Mouse (Mus musculus): ENCODE results near the gene Tesc. TPM values are rescaled to one million over a fixed set of nuclear protein-coding genes. Genes with fewer than 3 reads are reported as not detected.

Gene Tesc
- total and polyA plus RNA-seq, 3 experiments, result 0.34 to 0.80 TPM; not detected in 1

GRCm38 (mm10) chr5:118002059-118002458 lies 25.5 kb upstream of the Tesc start (continued):
- TF ChIP-seq ZNF384 (IDR thresholded peaks at IDR 0.05; ENCODE audit: low read depth, low read length) (no peak), USF2 (conservative IDR thresholded peaks at IDR 0.05; ENCODE audit: low read depth, low read length) (no peak), ELF1 (IDR thresholded peaks at IDR 0.05; ENCODE audit: low read depth, low read length) (no peak), MAZ (IDR thresholded peaks at IDR 0.05; ENCODE audit: low read depth, low read length) (no peak), ZMIZ1 (IDR thresholded peaks at IDR 0.05; ENCODE audit: low read depth, low read length) (0 out of 2 replicates have a peak, but pooled peaks have one; percentile 54), EP300 (IDR thresholded peaks at IDR 0.05; ENCODE audit: low read length) (no peak), POLR2A (IDR thresholded peaks at IDR 0.05; ENCODE audit: low read depth, low read length) (no peak), KAT2A (IDR thresholded peaks at IDR 0.05; ENCODE audit: insufficient replicate concordance, low read length) (no peak), USF1 (IDR thresholded peaks at IDR 0.05; ENCODE audit: low read depth, low read length) (no peak), JUND (conservative IDR thresholded peaks at IDR 0.05; ENCODE audit: low read depth, low read length) (no peak), PAX5 (IDR thresholded peaks at IDR 0.05; ENCODE audit: low read length) (no peak), HCFC1 (IDR thresholded peaks at IDR 0.05; ENCODE audit: low read depth, low read length) (no peak), CTCF (conservative IDR thresholded peaks at IDR 0.05 in 1 of 2, IDR thresholded peaks at IDR 0.05 in 1 of 2; ENCODE audit: low read depth in 2 of 2, low read length in 2 of 2) (peak; percentile 79 to 85), SIN3A (IDR thresholded peaks at IDR 0.05; ENCODE audit: low read length) (0 out of 2 replicates have a peak, but pooled peaks have one; percentile 32), RCOR1 (conservative IDR thresholded peaks at IDR 0.05; ENCODE audit: low read depth, low read length) (no peak), NELFE (IDR thresholded peaks at IDR 0.05; ENCODE audit: low read depth, low read length) (no peak; the same call in 1 of the 2 replicates), SMC3 (IDR thresholded peaks at IDR 0.05; ENCODE audit: low read depth, low read length) (peak; percentile 75)

- no peaks in the 10 kb centered on the region for H3K9me3 ChIP-seq (replicated peaks; ENCODE audit: low read length)
- H3K27me3 ChIP-seq (replicated peaks), result no peaks in the 10 kb centered on the region
- peak; percentile 59 for DNase-seq (ENCODE audit: extremely low read depth)
- H3K4me1 ChIP-seq (ENCODE audit: control insufficient read depth in 1 of 2, insufficient read depth in 2 of 2), result no peaks in the 10 kb centered on the region
- H3K4me3 ChIP-seq (replicated peaks in 1 of 3; ENCODE audit: low read depth in 2 of 3, low read length in 2 of 3, poor library complexity in 1 of 3), result no peak overlapping the region
- in situ Hi-C loops (cut with MboI; ENCODE audit: low pct_ligation_motif_present, low pct_unique_long_range_greater_than_20kb, low sequenced_read_pairs), result loop anchor here (5.0 kb wide), 1 partner anchor 73 kb away; no protein-coding TSS in a partner anchor
- H3K4me2 ChIP-seq (ENCODE audit: insufficient read depth, low read depth, poor library complexity, severe bottlenecking), result no peak overlapping the region
- no peak overlapping the region for H3K27ac ChIP-seq (ENCODE audit: insufficient read depth, low read depth)
- H3K9ac ChIP-seq (ENCODE audit: insufficient read depth, low read depth), result no peak overlapping the region
- H3K79me2 ChIP-seq (replicated peaks; ENCODE audit: control insufficient read depth, extremely low read depth, insufficient read depth, poor library complexity, severe bottlenecking), result no peaks in the 10 kb centered on the region
- dilution Hi-C loops (cut with MboI; ENCODE audit: extremely low pct_ligation_motif_present, extremely low pct_unique_long_range_greater_than_20kb, low sequenced_read_pairs), result no loop called here
- TF ChIP-seq CHD2 (IDR thresholded peaks at IDR 0.05; ENCODE audit: low read length) (no peak), CTCF (conservative IDR thresholded peaks at IDR 0.05 in 1 of 2, IDR thresholded peaks at IDR 0.05 in 1 of 2; ENCODE audit: low read depth in 2 of 2, low read length in 2 of 2) (peak; percentile 67 to 82), NELFE (IDR thresholded peaks at IDR 0.05; ENCODE audit: low read depth, low read length) (no peak), SIN3A (IDR thresholded peaks at IDR 0.05; ENCODE audit: low read length) (no peak), MEF2A (IDR thresholded peaks at IDR 0.05; ENCODE audit: borderline replicate concordance, low read depth, low read length) (no peak), ZC3H11A (IDR thresholded peaks at IDR 0.05; ENCODE audit: low read depth, low read length) (peak; percentile 36; the same call in 1 of the 2 replicates), MAFK (IDR thresholded peaks at IDR 0.05; ENCODE audit: insufficient replicate concordance, low read length) (no peak), CHD1 (IDR thresholded peaks at IDR 0.05; ENCODE audit: low read depth, low read length) (no peak), TCF12 (IDR thresholded peaks at IDR 0.05; ENCODE audit: low read depth, low read length) (0 out of 2 replicates have a peak, but pooled peaks have one; percentile 11), RAD21 (IDR thresholded peaks at IDR 0.05; ENCODE audit: low read depth, low read length) (peak; percentile 55), SMC3 (IDR thresholded peaks at IDR 0.05; ENCODE audit: low read depth, low read length) (peak; percentile 86)
- H3K36me3 ChIP-seq (replicated peaks in 1 of 2; ENCODE audit: control insufficient read depth in 1 of 2, insufficient read depth in 1 of 2, low read length in 1 of 2), result peaks cover 71 to 99% of the 10 kb centered on the region in 2 experiments
Observed at GRCm38 (mm10) chr5:118004619-118005018, 22.9 kb upstream of the Tesc start.

Data from CH12.LX (cell line).